Mouse (Mus musculus) embryonic facial prominence, embryonic 13.5 days (tissue): Measurements from ENCODE around the gene Vmn1r71. TPM values are rescaled to one million over a fixed set of nuclear protein-coding genes. Genes with fewer than 3 reads are reported as not detected.
"Not testable (repeated sequence)": the region's sequence is repeated elsewhere in the genome, so short reads cannot be mapped to it uniquely, and the experiment has no call there.

ENCODE experiments used
- ATAC-seq: fragments of 200-750 bp; cut with Nextera tagmentation; 2 replicates; pipeline ENCODE4 v1.8.0; 2017; ENCODE audit warnings: low read depth; ENCODE audit not compliant: insufficient number of reproducible peaks, insufficient read depth, low FRiP score, low TSS enrichment
- H3K27ac ChIP-seq: fragments of 300-500 bp; sonication (generic); 2 replicates; pipeline ENCODE4 v1.5.1; 2015; ENCODE audit warnings: moderate library complexity, mild to moderate bottlenecking, inconsistent platforms
- H3K27me3 ChIP-seq: fragments of 300-500 bp; sonication (generic); 2 replicates; pipeline ENCODE4 v1.6.1; 2015; ENCODE audit warnings: mild to moderate bottlenecking, inconsistent platforms
- H3K36me3 ChIP-seq: fragments of 300-500 bp; sonication (generic); 2 replicates; pipeline ENCODE4 v1.6.1; 2015; ENCODE audit warnings: mild to moderate bottlenecking, inconsistent platforms
- H3K4me1 ChIP-seq: fragments of 300-500 bp; sonication (generic); 2 replicates; pipeline ENCODE4 v1.6.1; 2015; ENCODE audit warnings: inconsistent platforms
- H3K4me2 ChIP-seq: fragments of 300-500 bp; sonication (generic); 2 replicates; pipeline ENCODE4 v1.6.1; 2015; ENCODE audit warnings: moderate library complexity, mild to moderate bottlenecking, inconsistent platforms
- H3K4me3 ChIP-seq: fragments of 300-500 bp; sonication (generic); 2 replicates; pipeline ENCODE4 v1.5.1; 2015; ENCODE audit warnings: mild to moderate bottlenecking, inconsistent platforms
- H3K9ac ChIP-seq: fragments of 300-500 bp; sonication (generic); 2 replicates; pipeline ENCODE4 v1.6.1; 2015; ENCODE audit warnings: mild to moderate bottlenecking, inconsistent platforms
- H3K9me3 ChIP-seq: fragments of 300-500 bp; sonication (generic); 2 replicates; pipeline ENCODE4 v1.6.1; 2016; ENCODE audit warnings: inconsistent platforms
- polyA plus RNA-seq: library from polyadenylated mRNA; unstranded; fragments of >200 nt; fragmentation: Nextera tagmentation; extraction: Ambion mirVana; gene quantifications from 2 replicates; pipeline ENCODE4 v1.2.1, GENCODE M21; 2015

Vmn1r71 gene
- polyA plus RNA-seq: not detected in 2 replicates

GRCm38 (mm10) chr7:10754264-10754663, at the start of gene Vmn1r71:
Gene Vmn1r71 (minus strand): TSS chr7:10754364.
- Histone ChIP-seq H3K27me3 (no peaks in the 10 kb centered on the region), H3K9ac (no peak within 1 kb of the TSS), H3K36me3 (no peaks in the 10 kb centered on the region), H3K4me1 (no peaks in the 10 kb centered on the region), H3K4me2 (no peak within 1 kb of the TSS), H3K27ac (no peak within 1 kb of the TSS), H3K9me3 (peaks cover 15% of the 10 kb centered on the region; the same call in 1 of the 2 replicates), H3K4me3 (no peak within 1 kb of the TSS)
- ATAC-seq: no peak

DNA sequence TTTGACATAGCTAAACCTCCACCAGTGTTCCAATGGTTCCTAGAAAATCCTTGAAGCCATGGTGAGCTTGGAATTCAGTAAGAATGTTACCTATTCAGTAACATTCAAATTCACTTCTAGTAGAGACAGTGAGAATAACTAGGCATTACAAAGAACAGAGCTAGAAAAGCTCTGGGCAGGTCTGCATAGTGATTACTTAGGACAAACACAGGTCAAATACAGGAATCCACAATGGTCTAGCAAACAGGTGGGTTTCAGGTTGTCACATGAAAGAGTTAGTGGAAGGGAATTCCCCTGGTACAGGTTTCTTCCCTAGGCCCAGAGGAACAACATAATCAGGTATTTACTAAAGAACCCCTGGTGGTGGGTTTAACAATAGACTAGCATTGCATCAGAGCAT, 3.4 kb upstream of the Vmn1r71 start:
- not testable (repeated sequence) for H3K4me3 ChIP-seq, H3K9ac ChIP-seq, ATAC-seq, H3K27ac ChIP-seq, H3K4me2 ChIP-seq, H3K27me3 ChIP-seq, H3K4me1 ChIP-seq, H3K36me3 ChIP-seq
- 0 out of 2 replicates have a peak, but pooled peaks cover 12% of the 10 kb centered on the region for H3K9me3 ChIP-seq

Other genes starting within 250 kb of the Vmn1r71 start
- not detected in 2 replicates for gene Vmn1r68, start 195.9 kb downstream of the Vmn1r71 start, polyA plus RNA-seq
- gene Vmn1r69, start 140.7 kb downstream of the Vmn1r71 start, polyA plus RNA-seq: not detected in 2 replicates
- gene Vmn1r70, start 122.8 kb downstream of the Vmn1r71 start, polyA plus RNA-seq: not detected in 2 replicates
- not detected in 2 replicates for gene Nlrp4b, start 66.6 kb downstream of the Vmn1r71 start, polyA plus RNA-seq
- not detected in 2 replicates for gene Zscan4b, start 150.7 kb upstream of the Vmn1r71 start, polyA plus RNA-seq